Mouse (Mus musculus) G1E (cell line): ENCODE data around the gene Fbln7.

ENCODE experiments used
- CTCF ChIP-seq: IDR thresholded peaks from 2 replicates; pipeline ENCODE4 v1.5.1; 2012; ENCODE audit warnings: low read depth, low read length, inconsistent platforms, mixed read lengths
- GATA1 ChIP-seq: IDR thresholded peaks from 2 replicates; pipeline ENCODE4 v1.6.1; 2012; ENCODE audit warnings: borderline replicate concordance, low read length, inconsistent platforms, mixed read lengths

DNA sequence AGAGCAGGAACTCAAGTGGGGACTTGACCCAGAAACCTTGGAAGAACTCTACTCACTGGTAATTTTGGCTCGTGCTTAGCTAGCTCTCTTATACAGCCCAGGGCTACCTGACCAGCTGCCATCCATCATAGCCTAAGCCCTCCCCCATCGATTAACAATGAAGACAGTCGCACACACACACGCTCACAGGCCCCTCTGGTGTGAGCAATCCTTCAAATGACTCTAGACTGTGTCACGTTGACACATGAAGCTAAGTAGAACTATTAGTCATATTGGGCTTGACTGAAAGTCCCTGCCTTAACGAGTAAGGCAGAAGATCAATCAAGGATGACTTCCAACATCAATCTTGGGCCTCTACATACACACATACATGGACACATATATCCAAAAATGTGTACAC, 40.1 kb downstream of the Fbln7 start:
- TF ChIP-seq GATA1 (no peak), CTCF (no peak)
